Mouse (Mus musculus): ENCODE results near the gene Eaf2. TPM values are rescaled to one million over a fixed set of nuclear protein-coding genes. Genes with fewer than 3 reads are reported as not detected.

Eaf2 gene
- total and polyA plus RNA-seq, 3 experiments, result 0.47 to 2.4 (median 1.4) TPM

DNA sequence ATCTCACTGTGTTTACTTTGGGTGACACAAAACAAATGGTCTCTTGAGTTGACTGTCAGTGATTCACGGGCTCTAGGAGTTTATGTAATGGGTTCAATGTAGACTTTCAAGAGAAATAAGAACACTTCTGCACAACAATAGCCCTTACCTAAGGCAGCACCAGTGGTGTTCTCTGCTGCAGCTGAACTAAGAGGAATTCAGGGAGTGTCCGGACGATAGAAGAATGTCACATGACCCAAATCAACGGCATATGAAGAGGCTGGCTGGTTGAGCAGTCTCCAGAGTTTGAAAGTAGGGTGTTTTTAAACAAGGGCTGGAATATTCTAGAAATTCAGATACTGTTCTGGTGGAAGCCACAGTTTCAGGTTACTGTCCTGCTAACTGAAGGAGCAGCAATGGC lies 127.7 kb downstream of the Eaf2 start:
- H3K9me3 ChIP-seq (replicated peaks), result no peaks in the 10 kb centered on the region
- ATAC-seq (ENCODE audit: extremely low read depth, insufficient number of reproducible peaks, low FRiP score, poor library complexity, severe bottlenecking), result no peak
- H3K4me1 ChIP-seq (ENCODE audit: insufficient read depth, low read depth, low read length), result peaks cover 6% of the 10 kb centered on the region
- no peak for DNase-seq (ENCODE audit: low spot score)
- TF ChIP-seq GATA1 (IDR thresholded peaks at IDR 0.05; ENCODE audit: borderline replicate concordance, low read length), result no peak
- H3K27me3 ChIP-seq (ENCODE audit: insufficient read depth, low read length), result no peaks in the 10 kb centered on the region
- H3K4me3 ChIP-seq (ENCODE audit: low read depth, low read length), result no peak overlapping the region
- peaks cover 26% of the 10 kb centered on the region for H3K36me3 ChIP-seq (replicated peaks)

DNA sequence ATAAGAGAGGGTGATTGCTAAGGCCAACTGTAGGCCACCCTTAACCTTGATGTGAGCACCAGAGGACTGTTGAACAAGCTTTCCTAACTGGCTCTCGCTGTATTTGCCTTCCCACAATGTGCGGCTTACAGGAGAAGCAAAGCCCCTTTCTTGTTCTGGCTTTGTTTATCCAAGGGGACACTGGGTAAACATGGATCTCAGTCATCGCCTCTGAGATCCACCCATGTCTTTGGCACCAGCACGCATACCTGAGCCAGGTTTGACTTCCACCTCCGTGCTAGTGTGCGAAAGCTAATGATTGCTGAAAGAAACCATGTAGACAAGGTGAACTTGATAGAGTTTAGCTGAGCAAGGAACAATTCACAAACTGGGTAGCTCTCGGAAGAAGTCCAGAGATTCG lies 131.2 kb downstream of the Eaf2 start:
- no peaks in the 10 kb centered on the region for H3K4me1 ChIP-seq (ENCODE audit: insufficient read depth, low read depth, low read length)
- no peak overlapping the region for H3K4me3 ChIP-seq (ENCODE audit: low read depth, low read length)
- no peaks in the 10 kb centered on the region for H3K9me3 ChIP-seq (replicated peaks)
- TF ChIP-seq POLR2AphosphoS5 (IDR thresholded peaks at IDR 0.05; ENCODE audit: insufficient replicate concordance, low read depth, low read length) (no peak), GATA2 (IDR thresholded peaks at IDR 0.05; ENCODE audit: borderline replicate concordance, low read depth, low read length) (no peak), TAL1 (conservative IDR thresholded peaks at IDR 0.05; ENCODE audit: low read depth, low read length) (no peak), GATA1 (IDR thresholded peaks at IDR 0.05; ENCODE audit: borderline replicate concordance, low read length) (no peak), CTCF (IDR thresholded peaks at IDR 0.05; ENCODE audit: low read depth, low read length) (no peak)
- DNase-seq (ENCODE audit: low spot score) (no peak), ATAC-seq (ENCODE audit: extremely low read depth, insufficient number of reproducible peaks, low FRiP score, poor library complexity, severe bottlenecking) (no peak)
- peaks cover 3% of the 10 kb centered on the region for H3K36me3 ChIP-seq (replicated peaks)
- H3K27me3 ChIP-seq (ENCODE audit: insufficient read depth, low read length), result no peaks in the 10 kb centered on the region

Other genes with a start within 250 kb of the Eaf2 start
- gene Cd86, start 208.9 kb downstream of the Eaf2 start, total RNA-seq (2014; fragmentation: Nextera tagmentation), result not detected in 2 replicates
- not detected in 2 replicates for gene Cd86, start 208.9 kb downstream of the Eaf2 start, total RNA-seq (2017)
- gene Cd86, start 208.9 kb downstream of the Eaf2 start, polyA plus RNA-seq (2012), result not detected in 2 replicates
- not detected in 2 replicates for gene Ildr1, start 181.0 kb downstream of the Eaf2 start, total RNA-seq (2014; fragmentation: Nextera tagmentation)
- 0.27 TPM in 1 of 2 replicates, not detected in the other for gene Ildr1, start 181.0 kb downstream of the Eaf2 start, total RNA-seq (2017)
- gene Ildr1, start 181.0 kb downstream of the Eaf2 start, polyA plus RNA-seq (2012), result not detected in 2 replicates
- 141 and 144 TPM in 2 replicates for gene Slc15a2, start 90.0 kb downstream of the Eaf2 start, total RNA-seq (2014; fragmentation: Nextera tagmentation)
- 98.9 and 111 TPM in 2 replicates for gene Slc15a2, start 90.0 kb downstream of the Eaf2 start, total RNA-seq (2017)
- gene Slc15a2, start 90.0 kb downstream of the Eaf2 start, polyA plus RNA-seq (2012), result 1.2 and 1.6 TPM in 2 replicates
- 27.7 and 28.0 TPM in 2 replicates for gene Iqcb1, start 46.6 kb downstream of the Eaf2 start, total RNA-seq (2014; fragmentation: Nextera tagmentation)
- gene Iqcb1, start 46.6 kb downstream of the Eaf2 start, total RNA-seq (2017), result 17.3 and 19.0 TPM in 2 replicates
- gene Iqcb1, start 46.6 kb downstream of the Eaf2 start, polyA plus RNA-seq (2012), result 1.9 and 2.9 TPM in 2 replicates
- 30.0 and 31.9 TPM in 2 replicates for gene Golgb1, start 137 bp upstream of the Eaf2 start, total RNA-seq (2014; fragmentation: Nextera tagmentation)
- 33.9 and 39.3 TPM in 2 replicates for gene Golgb1, start 137 bp upstream of the Eaf2 start, total RNA-seq (2017)
- 11.0 and 12.1 TPM in 2 replicates for gene Golgb1, start 137 bp upstream of the Eaf2 start, polyA plus RNA-seq (2012)
- 6.6 and 11.9 TPM in 2 replicates for gene Hcls1, start 60.0 kb upstream of the Eaf2 start, total RNA-seq (2014; fragmentation: Nextera tagmentation)
- gene Hcls1, start 60.0 kb upstream of the Eaf2 start, total RNA-seq (2017), result 70.6 and 72.8 TPM in 2 replicates
- 41.2 and 50.4 TPM in 2 replicates for gene Hcls1, start 60.0 kb upstream of the Eaf2 start, polyA plus RNA-seq (2012)
- gene Fbxo40, start 115.5 kb upstream of the Eaf2 start, total RNA-seq (2014; fragmentation: Nextera tagmentation), result not detected in 2 replicates
- gene Fbxo40, start 115.5 kb upstream of the Eaf2 start, total RNA-seq (2017), result 0.11 and 0.76 TPM in 2 replicates
- gene Fbxo40, start 115.5 kb upstream of the Eaf2 start, polyA plus RNA-seq (2012), result not detected in 2 replicates
- 42.1 and 45.1 TPM in 2 replicates for gene Polq, start 136.8 kb upstream of the Eaf2 start, total RNA-seq (2014; fragmentation: Nextera tagmentation)
- 24.5 and 26.9 TPM in 2 replicates for gene Polq, start 136.8 kb upstream of the Eaf2 start, total RNA-seq (2017)
- 3.0 and 4.2 TPM in 2 replicates for gene Polq, start 136.8 kb upstream of the Eaf2 start, polyA plus RNA-seq (2012)